ENCODE assay signal across 8 mouse cellular contexts in genomic region chr9:107963700-107964099, GRCm38 (mm10). TPM values are rescaled to one million over a fixed set of nuclear protein-coding genes. Genes with fewer than 3 reads are reported as not detected.
DNase-seq lines count a peak whose midpoint lies in the region; ATAC-seq lines count a peak whose summit lies in the region.

No protein-coding gene starts in this region.

- no peak overlapping the region for H3K9ac ChIP-seq in liver, embryonic 11.5 days (ENCODE audit: low read depth, low read length)
- H3K9ac ChIP-seq in neural tube, embryonic 13.5 days = no peak overlapping the region

- H3K9me3 ChIP-seq in liver, embryonic 11.5 days (ENCODE audit: control insufficient read depth, low read length) = no peaks in the 10 kb centered on the region
- H3K9me3 ChIP-seq in neural tube, embryonic 13.5 days = no peaks in the 10 kb centered on the region

- H3K4me1 ChIP-seq in liver, embryonic 11.5 days (replicated peaks; ENCODE audit: control insufficient read depth, insufficient read depth, low read length) = 0 out of 2 replicates have a peak, but pooled peaks cover 4% of the 10 kb centered on the region
- peaks cover 12% of the 10 kb centered on the region for H3K4me1 ChIP-seq in neural tube, embryonic 13.5 days (replicated peaks)

- peak; percentile 80 to 81 for DNase-seq in B cell, adult 2 months
- DNase-seq in ZHBTc4 (ENCODE audit: low read depth, low spot score) = peak; percentile 87
- peak; percentile 87 to 88 for DNase-seq in cerebellum, postnatal 36 days
- DNase-seq in kidney, adult 18-20 months = peak; percentile 78
- peak; percentile 80 for DNase-seq in liver, embryonic 11.5 days (ENCODE audit: low spot score)
- DNase-seq in thymus, postnatal 0 days (ENCODE audit: low spot score) = peak; percentile 81

- peaks cover 21% of the 10 kb centered on the region for H3K36me3 ChIP-seq in liver, embryonic 11.5 days (ENCODE audit: control insufficient read depth, insufficient read depth, low read length)
- H3K36me3 ChIP-seq in neural tube, embryonic 13.5 days = peaks cover 12% of the 10 kb centered on the region; the same call in 1 of the 2 replicates

- no peaks in the 10 kb centered on the region for H3K27me3 ChIP-seq in liver, embryonic 11.5 days (replicated peaks; ENCODE audit: control insufficient read depth, insufficient read depth, low read length)
- no peaks in the 10 kb centered on the region for H3K27me3 ChIP-seq in neural tube, embryonic 13.5 days

- ATAC-seq in granulocyte monocyte progenitor cell, adult 5-6 weeks (replicated peaks; ENCODE audit: poor library complexity, severe bottlenecking) = peak; percentile 63
- ATAC-seq in liver, embryonic 11.5 days (replicated peaks; ENCODE audit: low FRiP score) = peak; percentile 80
- ATAC-seq in neural tube, embryonic 13.5 days (ENCODE audit: low read depth) = 0 out of 2 replicates have a peak, but pooled peaks have one; percentile 57

- no peak overlapping the region for H3K27ac ChIP-seq in liver, embryonic 11.5 days (ENCODE audit: low read depth, low read length)
- no peak overlapping the region for H3K27ac ChIP-seq in neural tube, embryonic 13.5 days (replicated peaks)

- no peak overlapping the region for H3K4me2 ChIP-seq in liver, embryonic 11.5 days
- no peak overlapping the region for H3K4me2 ChIP-seq in neural tube, embryonic 13.5 days

- no peak overlapping the region for H3K4me3 ChIP-seq in liver, embryonic 11.5 days (ENCODE audit: low read depth, low read length)
- H3K4me3 ChIP-seq in neural tube, embryonic 13.5 days = no peak overlapping the region

- 17% methylated on average over 5 of the region's 5 CpGs for WGBS in liver, embryonic 11.5 days
- whole genome bisulfite sequencing in neural tube, embryonic 13.5 days = 29% methylated on average over 5 of the region's 5 CpGs

RNA-seq across cellular contexts. Expression of gene Uba7, which starts 11.6 kb away (rescaled TPM):
- 79.1 and 88.9 TPM in 2 replicates for total RNA-seq in granulocyte monocyte progenitor cell, adult 5-6 weeks (2014; fragmentation: Nextera tagmentation)
- total RNA-seq in granulocyte monocyte progenitor cell, adult 5-6 weeks (2017) = 21.4 and 33.4 TPM in 2 replicates
- 44.3 and 47.4 TPM in 2 replicates for polyA plus RNA-seq in liver, embryonic 11.5 days (2014; fragmentation: Nextera tagmentation; extraction: Ambion mirVana)
- 7.6 and 9.3 TPM in 2 replicates for polyA plus RNA-seq in neural tube, embryonic 13.5 days (2015; fragmentation: Nextera tagmentation; extraction: Ambion mirVana)
- polyA plus RNA-seq in thymus, postnatal 0 days (2015; fragmentation: Nextera tagmentation; extraction: Ambion mirVana) = 54.9 and 63.2 TPM in 2 replicates

RNA-seq across cellular contexts. Expression of gene Traip, which starts 13.8 kb away (rescaled TPM):
- 11.1 and 19.4 TPM in 2 replicates for total RNA-seq in granulocyte monocyte progenitor cell, adult 5-6 weeks (2014; fragmentation: Nextera tagmentation)
- 24.0 and 29.7 TPM in 2 replicates for total RNA-seq in granulocyte monocyte progenitor cell, adult 5-6 weeks (2017)
- polyA plus RNA-seq in liver, embryonic 11.5 days (2014; fragmentation: Nextera tagmentation; extraction: Ambion mirVana) = 30.4 and 32.9 TPM in 2 replicates
- 6.7 and 8.7 TPM in 2 replicates for polyA plus RNA-seq in neural tube, embryonic 13.5 days (2015; fragmentation: Nextera tagmentation; extraction: Ambion mirVana)
- polyA plus RNA-seq in thymus, postnatal 0 days (2015; fragmentation: Nextera tagmentation; extraction: Ambion mirVana) = 23.1 and 27.2 TPM in 2 replicates

RNA-seq across cellular contexts. Expression of gene Gm20661, which starts 19.2 kb away (rescaled TPM):
- total RNA-seq in granulocyte monocyte progenitor cell, adult 5-6 weeks (2014; fragmentation: Nextera tagmentation) = 0.47 TPM in 1 of 2 replicates, not detected in the other
- not detected in 2 replicates for total RNA-seq in granulocyte monocyte progenitor cell, adult 5-6 weeks (2017)
- 2.0 TPM in 2 replicates for polyA plus RNA-seq in liver, embryonic 11.5 days (2014; fragmentation: Nextera tagmentation; extraction: Ambion mirVana)
- 2.0 and 2.2 TPM in 2 replicates for polyA plus RNA-seq in neural tube, embryonic 13.5 days (2015; fragmentation: Nextera tagmentation; extraction: Ambion mirVana)
- polyA plus RNA-seq in thymus, postnatal 0 days (2015; fragmentation: Nextera tagmentation; extraction: Ambion mirVana) = 0.26 and 0.27 TPM in 2 replicates

RNA-seq across cellular contexts. Expression of gene Inka1, which starts 22.0 kb away (rescaled TPM):
- 16.7 and 29.9 TPM in 2 replicates for total RNA-seq in granulocyte monocyte progenitor cell, adult 5-6 weeks (2014; fragmentation: Nextera tagmentation)
- 18.6 and 23.2 TPM in 2 replicates for total RNA-seq in granulocyte monocyte progenitor cell, adult 5-6 weeks (2017)
- 74.8 and 76.2 TPM in 2 replicates for polyA plus RNA-seq in liver, embryonic 11.5 days (2014; fragmentation: Nextera tagmentation; extraction: Ambion mirVana)
- polyA plus RNA-seq in neural tube, embryonic 13.5 days (2015; fragmentation: Nextera tagmentation; extraction: Ambion mirVana) = 28.8 and 30.7 TPM in 2 replicates
- 31.6 and 33.8 TPM in 2 replicates for polyA plus RNA-seq in thymus, postnatal 0 days (2015; fragmentation: Nextera tagmentation; extraction: Ambion mirVana)

RNA-seq across cellular contexts. Expression of gene Camkv, which starts 28.2 kb away (rescaled TPM):
- total RNA-seq in granulocyte monocyte progenitor cell, adult 5-6 weeks (2014; fragmentation: Nextera tagmentation) = not detected in 2 replicates
- not detected in 2 replicates for total RNA-seq in granulocyte monocyte progenitor cell, adult 5-6 weeks (2017)
- polyA plus RNA-seq in liver, embryonic 11.5 days (2014; fragmentation: Nextera tagmentation; extraction: Ambion mirVana) = 0.56 and 0.88 TPM in 2 replicates
- 11.4 and 12.8 TPM in 2 replicates for polyA plus RNA-seq in neural tube, embryonic 13.5 days (2015; fragmentation: Nextera tagmentation; extraction: Ambion mirVana)
- polyA plus RNA-seq in thymus, postnatal 0 days (2015; fragmentation: Nextera tagmentation; extraction: Ambion mirVana) = 12.1 and 12.9 TPM in 2 replicates
